Mouse (Mus musculus) forebrain, postnatal 0 days (tissue): ENCODE results near the gene Atp5f1. TPM values are rescaled to one million over a fixed set of nuclear protein-coding genes. Genes with fewer than 3 reads are reported as not detected.

Experiments
- ATAC-seq: fragments of 200-750 bp; cut with Nextera tagmentation; 2 replicates; pipeline ENCODE4 v1.8.0; 2017; ENCODE audit warnings: mild to moderate bottlenecking, moderate library complexity
- DNase-seq: peaks from one replicate; pipeline ENCODE4 v3.0.0-alpha.2; 2015
- H3K27ac ChIP-seq: fragments of 300-500 bp; sonication (generic); 2 replicates; pipeline ENCODE4 v1.5.1; 2014; ENCODE audit warnings: low read depth, mild to moderate bottlenecking, antibody characterized with exemption, low read length, moderate library complexity, mixed read lengths
- H3K27me3 ChIP-seq: fragments of 300-500 bp; sonication (generic); 2 replicates; pipeline ENCODE4 v1.6.1; 2014; ENCODE audit warnings: mild to moderate bottlenecking, low read length, mixed read lengths; ENCODE audit not compliant: insufficient read depth
- H3K36me3 ChIP-seq: fragments of 300-500 bp; sonication (generic); 2 replicates; pipeline ENCODE4 v1.6.1; 2014; ENCODE audit warnings: mild to moderate bottlenecking, moderate library complexity; ENCODE audit not compliant: insufficient read depth
- H3K4me1 ChIP-seq: fragments of 300-500 bp; sonication (generic); 2 replicates; pipeline ENCODE4 v1.6.1; 2014; ENCODE audit warnings: antibody characterized with exemption; ENCODE audit not compliant: insufficient read depth
- H3K4me2 ChIP-seq: fragments of 300-500 bp; sonication (generic); 2 replicates; pipeline ENCODE4 v1.6.1; 2014; ENCODE audit warnings: low read depth, mild to moderate bottlenecking, moderate library complexity
- H3K4me3 ChIP-seq: fragments of 300-500 bp; sonication (generic); 2 replicates; pipeline ENCODE4 v1.5.1; 2014; ENCODE audit warnings: low read depth, low read length, mixed read lengths
- H3K9ac ChIP-seq: fragments of 300-500 bp; sonication (generic); 2 replicates; pipeline ENCODE4 v1.6.1; 2014; ENCODE audit warnings: mild to moderate bottlenecking
- H3K9me3 ChIP-seq: fragments of 300-500 bp; sonication (generic); 2 replicates; pipeline ENCODE4 v1.6.1; 2016; ENCODE audit warnings: low read length
- CTCF ChIP-seq: sonication (generic); IDR thresholded peaks from 2 replicates; pipeline ENCODE4 v1.5.1; 2016; ENCODE audit warnings: antibody characterized with exemption, control low read depth, low read depth
- WGBS: fragments of 180-500 bp; shearing (Covaris S2); extraction: QIAGEN DNeasy Blood & Tissue Kit; methylation state at CpG from one replicate; pipeline ENCODE4 v1.1.7; 2014; 5-methylcytosine and 5-hydroxymethylcytosine counted together
- polyA plus RNA-seq: library from polyadenylated mRNA; unstranded; fragments of >200 nt; fragmentation: Nextera tagmentation; extraction: Ambion mirVana; gene quantifications from 2 replicates; pipeline ENCODE4 v1.2.1, GENCODE M21; 2015
- total RNA-seq: library from RNA; depleted of rRNA; stranded (reverse); fragments of >200 nt; gene quantifications from 2 replicates; pipeline ENCODE4 v1.2.3, GENCODE M21; 2014; rRNA removed

The Atp5f1 gene
- total and polyA plus RNA-seq, 2 experiments from 2014 or later, result 295 to 535 TPM

DNA sequence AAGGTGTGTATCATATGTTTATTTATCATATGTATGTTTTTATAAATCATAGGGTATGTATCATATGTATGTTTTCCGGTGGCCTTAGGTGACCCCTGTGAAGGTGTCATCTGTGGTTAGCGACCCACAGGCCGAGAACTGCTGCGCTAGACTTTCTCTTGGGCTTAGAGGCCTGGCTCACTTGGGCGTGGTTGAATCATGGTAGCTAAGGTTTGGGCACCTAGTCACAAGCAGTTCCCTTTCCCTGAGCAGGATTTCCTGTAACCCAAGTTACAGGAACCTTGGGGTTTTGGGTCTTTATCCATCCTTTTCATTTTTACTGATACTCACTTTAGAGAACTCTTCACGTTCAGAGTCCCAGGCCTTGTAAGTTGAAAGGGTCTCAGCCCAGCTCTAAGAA lies 59.6 kb downstream of the Atp5f1 start:
- WGBS, result 80% methylated on average over 6 of the region's 6 CpGs
- H3K4me3 ChIP-seq, result no peak overlapping the region
- H3K4me2 ChIP-seq, result no peak overlapping the region
- H3K36me3 ChIP-seq, result no peaks in the 10 kb centered on the region
- TF ChIP-seq CTCF, result no peak
- no peak overlapping the region for H3K9ac ChIP-seq
- H3K27me3 ChIP-seq, result no peaks in the 10 kb centered on the region
- H3K4me1 ChIP-seq, result no peaks in the 10 kb centered on the region
- DNase-seq (no peak), ATAC-seq (no peak)
- no peak overlapping the region for H3K27ac ChIP-seq
- H3K9me3 ChIP-seq, result no peaks in the 10 kb centered on the region

DNA sequence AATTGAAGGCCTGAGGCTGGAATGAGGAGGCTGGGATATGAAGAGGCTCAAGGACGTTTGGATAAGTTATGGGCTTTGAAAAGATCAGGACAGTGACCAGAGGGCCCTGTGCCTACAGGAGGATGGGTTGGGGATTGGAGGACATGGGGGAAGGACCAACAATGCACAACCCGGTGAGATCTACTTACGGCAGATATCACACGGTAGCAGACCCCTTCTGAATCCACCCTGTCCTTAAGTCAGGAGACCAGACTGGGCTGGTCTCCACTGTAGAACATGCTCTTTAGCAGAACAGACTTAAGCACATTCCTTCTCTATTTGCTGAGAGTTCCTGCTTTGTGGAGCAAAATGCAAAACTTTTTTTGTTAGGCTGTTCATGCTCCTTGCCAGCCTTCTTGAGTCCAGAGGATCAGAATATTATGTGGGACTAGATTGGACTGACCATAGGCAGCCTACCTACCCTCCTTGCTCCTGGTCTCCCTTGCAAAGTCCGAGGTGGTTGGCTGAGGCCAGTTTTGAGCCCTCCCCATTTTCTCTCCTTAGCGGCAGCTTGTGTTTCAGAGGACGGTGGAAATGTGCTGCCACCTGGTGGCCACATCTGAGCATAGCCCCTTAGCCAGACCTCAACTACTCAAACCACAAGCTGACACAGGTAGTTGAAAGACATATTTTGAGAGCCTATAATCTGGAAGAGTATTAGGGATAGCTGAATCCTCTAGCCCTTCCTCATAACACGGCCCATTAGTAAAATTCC lies 60.3 kb downstream of the Atp5f1 start:
- H3K4me2 ChIP-seq, result no peak overlapping the region
- H3K9me3 ChIP-seq, result no peaks in the 10 kb centered on the region
- no peak overlapping the region for H3K9ac ChIP-seq
- peak; percentile 96 for TF ChIP-seq CTCF
- 40% methylated on average over 8 of the region's 8 CpGs for WGBS
- no peaks in the 10 kb centered on the region for H3K4me1 ChIP-seq
- peak; percentile 82 for ATAC-seq
- no peak overlapping the region for H3K4me3 ChIP-seq
- H3K36me3 ChIP-seq, result no peaks in the 10 kb centered on the region
- H3K27ac ChIP-seq, result no peak overlapping the region
- H3K27me3 ChIP-seq, result no peaks in the 10 kb centered on the region
- DNase-seq, result peak; percentile 86

DNA sequence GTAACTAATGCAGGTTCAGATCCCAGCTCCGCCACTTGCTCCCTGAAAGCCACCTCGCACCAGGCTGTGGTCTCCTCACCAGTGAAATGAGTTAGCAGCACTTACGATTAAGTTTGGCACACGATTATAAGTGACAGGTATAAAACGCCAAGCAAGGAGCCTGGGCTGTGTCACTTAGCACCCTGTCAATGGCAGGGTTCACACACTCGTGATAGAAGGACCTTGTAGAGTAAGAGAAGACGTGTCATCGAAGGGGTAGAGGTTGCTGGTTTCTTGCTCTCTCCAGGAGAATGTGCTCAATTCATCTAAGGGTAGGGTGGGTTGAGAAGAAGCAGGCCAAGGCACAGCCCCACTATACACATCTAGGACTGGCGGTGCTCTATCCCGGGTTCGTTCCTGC lies 61.0 kb downstream of the Atp5f1 start:
- H3K4me3 ChIP-seq, result no peak overlapping the region
- H3K36me3 ChIP-seq, result no peaks in the 10 kb centered on the region
- H3K27me3 ChIP-seq, result no peaks in the 10 kb centered on the region
- H3K4me2 ChIP-seq, result no peak overlapping the region
- ATAC-seq (no peak), DNase-seq (no peak)
- H3K9ac ChIP-seq, result no peak overlapping the region
- no peaks in the 10 kb centered on the region for H3K4me1 ChIP-seq
- no peaks in the 10 kb centered on the region for H3K9me3 ChIP-seq
- WGBS, result 91% methylated on average over 11 of the region's 11 CpGs
- no peak overlapping the region for H3K27ac ChIP-seq
- TF ChIP-seq CTCF, result no peak

DNA sequence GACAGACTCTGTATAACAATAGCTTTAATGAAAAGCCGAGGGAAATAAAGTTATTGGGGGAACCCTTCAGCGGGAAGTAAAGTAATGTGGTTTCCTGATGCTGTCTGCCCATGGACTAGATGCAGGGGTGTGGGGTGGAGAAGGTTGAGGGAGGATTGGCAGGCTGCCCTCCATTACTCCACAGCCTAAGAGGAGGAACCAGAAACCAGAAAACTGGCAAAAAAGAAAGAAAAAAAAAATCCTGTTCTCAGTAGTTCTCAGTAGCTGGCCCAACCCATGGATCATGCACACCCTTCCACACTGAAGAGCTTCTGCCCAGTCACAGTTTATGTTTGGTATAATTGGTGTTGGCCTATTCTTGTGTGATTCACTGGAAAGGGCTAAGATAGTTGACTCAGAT lies 61.6 kb downstream of the Atp5f1 start:
- Histone ChIP-seq H3K4me1 (no peaks in the 10 kb centered on the region), H3K27me3 (no peaks in the 10 kb centered on the region), H3K9me3 (no peaks in the 10 kb centered on the region), H3K27ac (no peak overlapping the region), H3K4me2 (no peak overlapping the region), H3K9ac (no peak overlapping the region), H3K36me3 (no peaks in the 10 kb centered on the region), H3K4me3 (no peak overlapping the region)
- WGBS, result 90% methylated on average over 2 of the region's 2 CpGs
- ATAC-seq (no peak), DNase-seq (no peak)
- no peak for TF ChIP-seq CTCF

DNA sequence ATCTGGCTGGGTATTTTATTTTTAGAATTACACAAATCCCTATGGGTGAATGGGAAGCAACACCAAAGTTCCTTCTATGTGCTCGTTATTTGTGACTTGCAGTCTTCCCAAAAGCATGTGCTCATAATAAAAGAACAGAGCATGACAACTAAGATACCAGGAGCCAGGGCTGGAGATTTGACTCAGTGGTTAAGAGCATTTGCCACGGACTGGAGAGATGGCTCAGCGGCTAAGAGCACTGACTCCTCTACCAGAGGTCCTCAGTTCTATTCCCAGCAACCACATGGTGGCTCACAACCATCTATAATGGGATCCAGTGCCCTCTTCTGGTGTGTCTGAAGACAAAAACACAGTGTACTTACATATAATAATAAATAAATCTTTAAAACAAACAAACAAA lies 63.1 kb downstream of the Atp5f1 start:
- no peak overlapping the region for H3K4me2 ChIP-seq
- no peaks in the 10 kb centered on the region for H3K36me3 ChIP-seq
- no peak overlapping the region for H3K27ac ChIP-seq
- H3K9ac ChIP-seq, result no peak overlapping the region
- no peaks in the 10 kb centered on the region for H3K4me1 ChIP-seq
- ATAC-seq (no peak), DNase-seq (no peak)
- no peak overlapping the region for H3K4me3 ChIP-seq
- 76% methylated on average over 3 of the region's 3 CpGs for WGBS
- no peak for TF ChIP-seq CTCF
- H3K27me3 ChIP-seq, result no peaks in the 10 kb centered on the region
- H3K9me3 ChIP-seq, result no peaks in the 10 kb centered on the region

DNA sequence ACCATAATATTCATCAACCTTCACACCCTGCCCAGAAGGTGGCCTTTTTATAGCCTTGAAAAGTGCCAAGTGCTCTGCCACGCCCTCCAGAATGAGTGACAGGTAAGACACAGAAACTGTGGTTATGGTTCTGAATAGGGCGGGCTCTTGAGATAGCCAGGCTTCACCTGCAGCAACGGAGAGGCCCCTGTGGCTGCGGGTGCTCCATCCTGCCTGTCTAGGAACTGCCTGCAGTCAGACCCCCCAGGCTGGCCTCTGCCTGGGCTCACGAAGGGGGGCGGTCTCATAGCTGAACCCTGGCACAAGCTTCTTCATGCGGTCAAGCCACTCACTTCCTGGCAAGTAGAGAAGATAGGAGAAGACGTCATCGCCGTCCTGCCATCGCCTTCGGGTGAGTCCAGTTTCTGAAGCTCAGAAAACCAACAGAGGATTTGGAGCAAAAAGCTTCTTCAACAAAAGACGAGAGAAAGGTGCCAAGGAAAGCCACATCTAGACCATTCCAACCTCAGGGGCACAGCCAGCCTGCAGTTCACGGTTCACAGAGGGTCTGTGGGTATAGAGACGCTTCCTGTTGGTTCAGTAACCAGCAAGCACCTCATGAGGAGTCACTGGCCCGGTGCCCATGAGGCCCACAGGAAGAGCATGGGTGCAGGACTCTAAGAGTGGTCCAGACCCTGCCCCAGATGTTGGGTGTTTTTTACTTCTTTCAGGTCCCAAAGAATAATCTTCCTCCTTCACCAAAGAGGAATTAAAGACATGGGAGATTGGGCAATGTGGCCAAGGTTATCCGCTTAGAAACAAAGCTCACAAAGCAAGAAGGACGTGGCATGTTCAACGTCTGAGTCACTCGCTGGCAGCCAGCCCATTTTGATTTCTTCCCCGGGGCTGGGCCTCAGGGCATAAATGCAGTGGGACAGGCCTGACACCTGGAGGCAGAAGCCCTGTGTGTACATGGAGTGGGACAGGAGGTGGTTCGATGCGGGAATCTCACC lies 65.0 kb downstream of the Atp5f1 start:
- ATAC-seq (no peak; the same call in 1 of the 2 replicates), DNase-seq (peak; percentile 46)
- H3K4me1 ChIP-seq, result no peaks in the 10 kb centered on the region
- no peak overlapping the region for H3K9ac ChIP-seq
- no peak overlapping the region for H3K4me2 ChIP-seq
- TF ChIP-seq CTCF, result peak; percentile 41
- H3K27ac ChIP-seq, result no peak overlapping the region
- no peaks in the 10 kb centered on the region for H3K36me3 ChIP-seq
- H3K9me3 ChIP-seq, result no peaks in the 10 kb centered on the region
- no peak overlapping the region for H3K4me3 ChIP-seq
- 69% methylated on average over 23 of the region's 23 CpGs for WGBS
- no peaks in the 10 kb centered on the region for H3K27me3 ChIP-seq

DNA sequence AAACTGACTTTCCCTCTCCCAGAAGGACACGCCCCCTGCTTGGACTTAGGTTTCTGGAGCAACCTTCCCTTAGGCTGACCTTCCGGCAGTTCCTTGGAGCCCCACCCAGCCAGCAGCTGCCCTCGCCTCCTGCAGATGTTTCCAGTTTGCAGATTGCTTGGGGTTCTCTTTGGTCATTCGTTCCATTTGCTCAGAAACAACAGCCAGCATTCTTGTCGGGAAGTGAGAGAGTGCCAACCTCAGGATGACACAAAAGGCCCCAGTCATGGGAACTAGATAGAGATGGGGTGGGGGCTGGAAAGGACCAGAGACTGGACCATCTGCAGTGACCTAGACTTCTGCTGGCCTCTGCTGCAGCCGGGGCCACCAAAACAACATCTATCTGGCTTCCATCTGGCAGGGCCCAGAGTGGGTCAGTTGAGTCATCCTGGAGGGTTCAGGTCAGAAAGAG lies 65.9 kb downstream of the Atp5f1 start:
- no peaks in the 10 kb centered on the region for H3K9me3 ChIP-seq
- ATAC-seq (no peak), DNase-seq (no peak)
- TF ChIP-seq CTCF, result no peak
- H3K9ac ChIP-seq, result no peak overlapping the region
- 78% methylated on average over 6 of the region's 6 CpGs for WGBS
- H3K4me2 ChIP-seq, result no peak overlapping the region
- no peak overlapping the region for H3K4me3 ChIP-seq
- H3K36me3 ChIP-seq, result no peaks in the 10 kb centered on the region
- no peaks in the 10 kb centered on the region for H3K27me3 ChIP-seq
- no peaks in the 10 kb centered on the region for H3K4me1 ChIP-seq
- no peak overlapping the region for H3K27ac ChIP-seq

Other genes with a start within 250 kb of the Atp5f1 start
- 36.4 and 37.5 TPM in 2 replicates for gene Rap1a, start 158.8 kb downstream of the Atp5f1 start, total RNA-seq
- gene Rap1a, start 158.8 kb downstream of the Atp5f1 start, polyA plus RNA-seq, result 60.7 and 70.5 TPM in 2 replicates
- 0.14 and 0.23 TPM in 2 replicates for gene Adora3, start 89.2 kb downstream of the Atp5f1 start, total RNA-seq
- gene Adora3, start 89.2 kb downstream of the Atp5f1 start, polyA plus RNA-seq, result 0.31 and 0.35 TPM in 2 replicates
- 1.4 TPM in 1 of 2 replicates, not detected in the other for gene Tmigd3, start 89.2 kb downstream of the Atp5f1 start, total RNA-seq
- gene Tmigd3, start 89.2 kb downstream of the Atp5f1 start, polyA plus RNA-seq, result 0.21 TPM in 1 of 2 replicates, not detected in the other
- 0.19 and 0.23 TPM in 2 replicates for gene I830077J02Rik, start 27.4 kb downstream of the Atp5f1 start, total RNA-seq
- gene I830077J02Rik, start 27.4 kb downstream of the Atp5f1 start, polyA plus RNA-seq, result 0.22 and 0.35 TPM in 2 replicates
- 49.9 and 64.8 TPM in 2 replicates for gene Wdr77, start 730 bp downstream of the Atp5f1 start, total RNA-seq
- 62.2 and 77.7 TPM in 2 replicates for gene Wdr77, start 730 bp downstream of the Atp5f1 start, polyA plus RNA-seq
- 5.7 and 6.5 TPM in 2 replicates for gene Ovgp1, start 13.6 kb upstream of the Atp5f1 start, total RNA-seq
- gene Ovgp1, start 13.6 kb upstream of the Atp5f1 start, polyA plus RNA-seq, result 2.6 and 3.8 TPM in 2 replicates
- gene Pifo, start 54.5 kb upstream of the Atp5f1 start, total RNA-seq, result 7.1 and 8.2 TPM in 2 replicates
- gene Pifo, start 54.5 kb upstream of the Atp5f1 start, polyA plus RNA-seq, result 10.7 and 12.1 TPM in 2 replicates
- gene Chil5, start 72.7 kb upstream of the Atp5f1 start, total RNA-seq, result not detected in 2 replicates
- gene Chil5, start 72.7 kb upstream of the Atp5f1 start, polyA plus RNA-seq, result 0.18 and 0.23 TPM in 2 replicates
- gene Chia1, start 153.1 kb upstream of the Atp5f1 start, total RNA-seq, result 1.2 and 2.1 TPM in 2 replicates
- 1.5 and 1.9 TPM in 2 replicates for gene Chia1, start 153.1 kb upstream of the Atp5f1 start, polyA plus RNA-seq
- 0.15 TPM in 1 of 2 replicates, not detected in the other for gene Chil3, start 207.5 kb upstream of the Atp5f1 start, total RNA-seq
- 0.17 and 1.2 TPM in 2 replicates for gene Chil3, start 207.5 kb upstream of the Atp5f1 start, polyA plus RNA-seq